Comparison of ENCODE assay signal across 9 mouse cellular contexts in genomic region chr9:48618111-48618510, GRCm38 (mm10). TPM values are rescaled to one million over a fixed set of nuclear protein-coding genes. Genes with fewer than 3 reads are reported as not detected.
DNase-seq lines count a peak whose midpoint lies in the region; ATAC-seq and TF ChIP-seq lines count a peak whose summit lies in the region.
"Had no signal": no experiment of that assay in that cellular context is flagged by ENCODE, and none has a peak within 500 bp of the region (broad histone marks: within the 10 kb centered on the region; RNA-seq: fewer than 3 reads in every experiment).

No protein-coding gene starts in this region.

- TF ChIP-seq POLR2A in cerebellum, adult 2 months (IDR thresholded peaks at IDR 0.05; ENCODE audit: borderline replicate concordance, insufficient read depth, low read length), result no peak
- no peak for TF ChIP-seq POLR2A in testis, adult 2 months (IDR thresholded peaks at IDR 0.05; ENCODE audit: control insufficient read depth, low read depth, low read length)

- CTCF ChIA-PET in Patski (lab: Charles Lee), result interaction anchor here (1.1 to 2.3 kb wide), 5 partner anchors 13 to 151 kb away, joined by 3 to 10 read pairs (median 3); partner anchors contain the start of gene Nnmt

- peaks cover 4% of the 10 kb centered on the region; the same call in 1 of the 2 replicates for H3K4me1 ChIP-seq in cerebellum, adult 2 months (ENCODE audit: control insufficient read depth, insufficient read depth, low read length)
- peaks cover 4% of the 10 kb centered on the region; the same call in 1 of the 2 replicates for H3K4me1 ChIP-seq in testis, adult 2 months (ENCODE audit: control insufficient read depth, insufficient read depth, low read length)

- no peaks in the 10 kb centered on the region; the same call in 1 of the 2 replicates for H3K27me3 ChIP-seq in cerebellum, adult 2 months (ENCODE audit: control insufficient read depth, insufficient read depth, low read length)
- H3K27me3 ChIP-seq in Patski, result peaks cover 20% of the 10 kb centered on the region
- H3K27me3 ChIP-seq in testis, adult 2 months (ENCODE audit: control insufficient read depth, insufficient read depth, low read length), result no peaks in the 10 kb centered on the region

- no peak for TF ChIP-seq CTCF in cerebellum, adult 2 months (IDR thresholded peaks at IDR 0.05; ENCODE audit: borderline replicate concordance, insufficient read depth, low read depth, low read length)
- TF ChIP-seq CTCF in Patski (IDR thresholded peaks at IDR 0.05), result no peak
- no peak for TF ChIP-seq CTCF in testis, adult 2 months (IDR thresholded peaks at IDR 0.05; ENCODE audit: control insufficient read depth, insufficient read depth, insufficient replicate concordance, low read depth, low read length)

- ATAC-seq in Patski, result peak; percentile 39

- peak; percentile 8 to 22 for DNase-seq in cerebellum, adult 2 months
- DNase-seq in cerebellum, adult 8-10 months, result no peak
- DNase-seq in Patski (ENCODE audit: low read depth, low spot score), result no peak
- peak; percentile 76 for DNase-seq in gastrocnemius, postnatal 14 days
- DNase-seq in kidney, postnatal 10 days, result peak; percentile 43
- DNase-seq in thymus, postnatal 14 days, result no peak
- no peak for DNase-seq in layer of hippocampus, postnatal 14 days (ENCODE audit: low spot score in 2 of 2)

- intact Hi-C loops in gastrocnemius, postnatal 14 days (cut with DNase I; ENCODE audit: low total_unique reads), result no loop called here

- no peaks in the 10 kb centered on the region for H3K36me3 ChIP-seq in testis, adult 2 months (ENCODE audit: control insufficient read depth, insufficient read depth, low read length)
- H3K36me3 ChIP-seq: lung, embryonic 15.5 days had no signal

- no peak overlapping the region for H3K4me3 ChIP-seq in cerebellum, adult 2 months (replicated peaks; ENCODE audit: insufficient read depth, low read depth, low read length)
- H3K4me3 ChIP-seq in testis, adult 2 months (ENCODE audit: control insufficient read depth, low read depth, low read length), result no peak overlapping the region
- H3K4me3 ChIP-seq: lung, embryonic 15.5 days had no signal

- POLR2A ChIA-PET in Patski (lab: Charles Lee), result interaction anchor here (0.6 to 1.7 kb wide), 2 partner anchors 13 to 126 kb away, joined by 3 to 4 read pairs; partner anchors contain the start of gene Nnmt

- no peak overlapping the region for H3K27ac ChIP-seq in cerebellum, adult 2 months (ENCODE audit: insufficient read depth, low read length)
- H3K27ac ChIP-seq in testis, adult 2 months (ENCODE audit: control insufficient read depth, insufficient read depth, low read depth, low read length), result 0 out of 2 replicates have a peak overlapping the region, but pooled peaks have one; percentile 17
- H3K27ac ChIP-seq: lung, embryonic 15.5 days had no signal

- 28% methylated on average over 8 of the region's 8 CpGs for WGBS in cerebellum, adult 2 months

- in situ Hi-C loops in Patski (cut with MboI; ENCODE audit: low pct_unique_long_range_greater_than_20kb), result loop anchor here (5.0 to 25.0 kb wide), 2 partner anchors 351 to 1881 kb away; no protein-coding TSS in a partner anchor

RNA-seq across cellular contexts. Expression of gene Nnmt, which starts 13.2 kb away (rescaled TPM):
- 0.10 and 0.14 TPM in 2 replicates for polyA plus RNA-seq in cerebellum, adult 2 months (2012; rRNA removed)
- 28.4 TPM for polyA plus RNA-seq in Patski (2021)
- total RNA-seq in gastrocnemius, postnatal 14 days (2021), result 1 to 10 TPM; 6.2 to 7.8 TPM
- polyA plus RNA-seq in testis, adult 2 months (2012; rRNA removed), result 3.3 and 6.7 TPM in 2 replicates
- total RNA-seq in layer of hippocampus, postnatal 14 days (2021), result 1 to 10 TPM; 2.7 to 4.1 TPM

Comparison
In these comparisons a context has a peak if more than half of its experiments do, and no peak if none do; other contexts are left out.
1. DNase-seq: peak in cerebellum, adult 2 months (2 of 2), gastrocnemius, postnatal 14 days (single experiment) and kidney, postnatal 10 days (single experiment); none in cerebellum, adult 8-10 months (single experiment), Patski (single experiment), thymus, postnatal 14 days (single experiment) and layer of hippocampus, postnatal 14 days (0 of 2).